Comparison of ENCODE assay signal across 8 mouse cellular contexts in the genomic region with DNA sequence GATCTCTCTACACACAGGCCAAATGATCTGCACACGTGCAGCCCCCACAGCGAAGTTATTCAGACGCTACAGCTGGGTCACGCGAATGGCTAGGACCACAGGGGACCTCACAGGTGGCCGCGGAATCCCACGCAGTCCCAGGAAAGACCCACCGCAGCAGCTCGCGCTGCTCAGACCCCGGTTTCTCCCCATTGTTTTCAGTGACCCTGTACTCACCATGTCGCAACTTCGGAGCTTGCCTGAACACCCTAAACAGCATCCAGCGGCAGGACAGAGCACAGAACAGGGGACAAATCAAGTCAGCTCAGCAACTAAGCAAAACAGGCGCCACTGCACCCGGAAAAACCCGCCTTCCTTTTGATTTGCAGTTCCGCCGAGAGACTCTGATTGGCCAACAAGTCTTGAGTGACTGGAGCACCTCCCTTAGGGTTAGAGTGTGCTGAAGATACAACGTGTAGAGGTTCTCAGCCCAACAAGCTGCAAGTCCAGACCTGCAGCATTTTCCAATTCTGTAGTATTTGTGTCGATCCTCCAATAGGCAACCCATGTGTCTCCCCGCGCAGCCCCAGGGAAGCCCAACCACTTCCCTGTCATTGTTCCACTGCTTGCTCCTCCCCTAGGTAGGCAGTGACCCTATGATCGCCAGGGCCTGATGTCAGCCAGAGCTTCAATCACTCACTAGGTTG. TPM values are rescaled to one million over a fixed set of nuclear protein-coding genes. Genes with fewer than 3 reads are reported as not detected.
DNase-seq lines count a peak whose midpoint lies in the region; ATAC-seq and TF ChIP-seq lines count a peak whose summit lies in the region.
"Not testable (repeated sequence)": the region's sequence is repeated elsewhere in the genome, so short reads cannot be mapped to it uniquely, and the experiment has no call there.

No protein-coding gene starts in this region.

- 3% methylated on average over 20 of the region's 25 CpGs for WGBS in macrophage (ENCODE audit: missing documents)

- DNase-seq in embryo, embryonic 10 days (ENCODE audit: low spot score), result peak; percentile 65
- peak; percentile 8 to 11 for DNase-seq in gastrocnemius, adult 8-10 months (ENCODE audit: low spot score in 2 of 2)
- DNase-seq in hindlimb bud, embryonic 11.5 days (ENCODE audit: extremely low spot score, low read depth, low spot score), result peak; percentile 30
- peak; percentile 10 to 21 for DNase-seq in left cerebral cortex, adult 2 months (ENCODE audit: extremely low spot score in 1 of 2, low spot score in 2 of 2)
- peak; percentile 17 to 22 for DNase-seq in right cerebral cortex, adult 2 months (ENCODE audit: low spot score in 2 of 2)
- DNase-seq in urinary bladder, postnatal 14 days (ENCODE audit: low spot score), result peak; percentile 43

- ATAC-seq in activated CD4-positive, CD25-positive, alpha-beta regulatory T cell, adult 4 months, result peak; percentile 98

- peak overlapping the region; percentile 58 for H3K4me3 ChIP-seq in left cerebral cortex, adult 2 months
- H3K4me3 ChIP-seq in macrophage (ENCODE audit: inconsistent target), result peak overlapping the region; percentile 83

- not testable (repeated sequence) for H3K27ac ChIP-seq in left cerebral cortex, adult 2 months
- H3K27ac ChIP-seq in macrophage, result peak overlapping the region; percentile 40

- not testable (repeated sequence) for H3K36me3 ChIP-seq in macrophage (ENCODE audit: inconsistent target)

- H3K79me2 ChIP-seq in macrophage (ENCODE audit: inconsistent target), result peaks cover 16% of the 10 kb centered on the region; the same call in 1 of the 2 replicates

- TF ChIP-seq CTCF in left cerebral cortex, adult 2 months (IDR thresholded peaks at IDR 0.05), result not testable (repeated sequence)

- intact Hi-C loops in left cerebral cortex, adult 2 months (cut with DNase I), result not testable (repeated sequence)

RNA-seq across cellular contexts. Expression of a gene that starts 44.4 kb away (rescaled TPM):
- polyA plus RNA-seq in activated CD4-positive, CD25-positive, alpha-beta regulatory T cell, adult 4 months (2017; shearing (Covaris generic)), result 10 to 100 TPM; 11.6 to 29.7 TPM
- 1 to 10 TPM in 2 of 4 experiments, under 1 TPM in 2; 0.56 to 1.3 (median 0.94) TPM for total RNA-seq in gastrocnemius, adult 8-10 months (2022)
- total RNA-seq in left cerebral cortex, adult 2 months (2021), result 1 to 10 TPM; 2.5 to 3.0 TPM
- total RNA-seq in macrophage (2018; cell fraction: chromatin; rRNA removed), result 10 to 100 TPM in 7 of 26 experiments, 1 to 10 TPM in 15, under 1 TPM in 4; 0.66 to 19.3 (median 5.6) TPM
- 10 to 100 TPM in 1 of 26 experiments, 1 to 10 TPM in 25; 2.4 to 11.0 (median 6.5) TPM for total RNA-seq in macrophage (2018; cell fraction: cytosol; rRNA removed)
- 10 to 100 TPM in 5 of 26 experiments, 1 to 10 TPM in 19, under 1 TPM in 2; 0.36 to 18.1 (median 3.6) TPM for total RNA-seq in macrophage (2018; cell fraction: nucleus; rRNA removed)
- 7.0 to 11.8 TPM (median 10.0 TPM) in 3 replicates for polyA plus RNA-seq in macrophage (2018)

Comparison
In these comparisons a context has a peak if more than half of its experiments do, and no peak if none do; other contexts are left out.
1. DNase-seq: peak in every context shown above with its lines; median percentile 65 in embryo, embryonic 10 days; 43 in urinary bladder, postnatal 14 days; 30 in hindlimb bud, embryonic 11.5 days; 20 in right cerebral cortex, adult 2 months; 16 in left cerebral cortex, adult 2 months; 10 in gastrocnemius, adult 8-10 months.